Mouse (Mus musculus): ENCODE measurements around the gene Epb41l3. TPM values are rescaled to one million over a fixed set of nuclear protein-coding genes. Genes with fewer than 3 reads are reported as not detected.

Epb41l3 gene
- polyA plus RNA-seq, 1 experiment, result 247 TPM

DNA sequence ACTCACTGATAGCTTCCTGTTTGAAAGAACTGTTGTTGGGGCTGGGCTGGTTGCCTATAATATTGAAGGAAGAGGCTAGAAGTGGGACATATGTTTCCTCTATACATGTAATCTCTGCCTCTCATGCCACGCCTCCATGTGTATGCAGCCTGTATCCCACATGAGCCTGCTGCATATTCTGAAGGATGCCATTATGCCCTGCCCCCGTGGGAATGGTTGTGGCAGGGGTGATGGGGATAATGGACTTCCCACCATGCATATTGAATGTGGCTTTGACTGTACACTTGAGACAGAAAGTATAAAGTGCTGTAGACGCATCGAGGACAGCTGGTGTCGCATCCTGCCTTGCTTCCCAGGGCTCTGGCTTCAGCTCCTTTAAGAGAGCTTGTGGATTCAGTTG lies 155.9 kb downstream of the Epb41l3 start:
- no peak for TF ChIP-seq POLR2A (IDR thresholded peaks at IDR 0.05; ENCODE audit: borderline replicate concordance, insufficient read depth, low read length)
- no peak for TF ChIP-seq CTCF (IDR thresholded peaks at IDR 0.05; ENCODE audit: borderline replicate concordance, insufficient read depth, low read depth, low read length)
- H3K4me1 ChIP-seq (ENCODE audit: control insufficient read depth, insufficient read depth, low read length), result peaks cover 16% of the 10 kb centered on the region
- H3K4me3 ChIP-seq (replicated peaks; ENCODE audit: insufficient read depth, low read depth, low read length), result no peak overlapping the region
- no peaks in the 10 kb centered on the region for H3K27me3 ChIP-seq (ENCODE audit: control insufficient read depth, insufficient read depth, low read length)
- WGBS, result 31% methylated on average over 5 of the region's 5 CpGs
- no peak overlapping the region for H3K27ac ChIP-seq (ENCODE audit: insufficient read depth, low read length)
- no peak for DNase-seq

DNA sequence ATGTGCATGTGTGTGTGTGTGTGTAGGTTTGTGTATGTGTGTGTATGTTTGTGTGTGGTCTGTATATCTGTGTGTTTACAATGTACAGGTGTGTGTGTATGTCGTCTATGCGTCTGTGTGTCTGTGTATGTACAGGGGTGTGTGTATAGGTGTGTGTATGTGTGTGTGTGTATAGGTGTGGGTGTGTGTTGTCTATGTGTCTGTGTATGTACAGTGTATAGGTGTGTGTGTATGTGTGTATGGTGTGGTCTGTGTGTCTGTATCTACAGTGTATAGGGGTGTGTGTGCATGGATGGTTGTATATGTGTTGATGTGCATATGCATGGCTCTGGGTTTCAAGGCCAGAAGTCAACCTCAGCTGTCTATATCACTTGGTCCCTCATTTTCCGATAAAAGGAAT lies 161.7 kb downstream of the Epb41l3 start:
- H3K4me3 ChIP-seq (replicated peaks; ENCODE audit: insufficient read depth, low read depth, low read length), result no peak overlapping the region
- H3K27me3 ChIP-seq (ENCODE audit: control insufficient read depth, insufficient read depth, low read length), result no peaks in the 10 kb centered on the region
- H3K4me1 ChIP-seq (ENCODE audit: control insufficient read depth, insufficient read depth, low read length), result peaks cover 1% of the 10 kb centered on the region; the same call in 1 of the 2 replicates
- DNase-seq, result no peak
- WGBS, result 97% methylated on average over 3 of the region's 3 CpGs
- no peak for TF ChIP-seq CTCF (IDR thresholded peaks at IDR 0.05; ENCODE audit: borderline replicate concordance, insufficient read depth, low read depth, low read length)
- no peak for TF ChIP-seq POLR2A (IDR thresholded peaks at IDR 0.05; ENCODE audit: borderline replicate concordance, insufficient read depth, low read length)
- H3K27ac ChIP-seq (ENCODE audit: insufficient read depth, low read length), result no peak overlapping the region

DNA sequence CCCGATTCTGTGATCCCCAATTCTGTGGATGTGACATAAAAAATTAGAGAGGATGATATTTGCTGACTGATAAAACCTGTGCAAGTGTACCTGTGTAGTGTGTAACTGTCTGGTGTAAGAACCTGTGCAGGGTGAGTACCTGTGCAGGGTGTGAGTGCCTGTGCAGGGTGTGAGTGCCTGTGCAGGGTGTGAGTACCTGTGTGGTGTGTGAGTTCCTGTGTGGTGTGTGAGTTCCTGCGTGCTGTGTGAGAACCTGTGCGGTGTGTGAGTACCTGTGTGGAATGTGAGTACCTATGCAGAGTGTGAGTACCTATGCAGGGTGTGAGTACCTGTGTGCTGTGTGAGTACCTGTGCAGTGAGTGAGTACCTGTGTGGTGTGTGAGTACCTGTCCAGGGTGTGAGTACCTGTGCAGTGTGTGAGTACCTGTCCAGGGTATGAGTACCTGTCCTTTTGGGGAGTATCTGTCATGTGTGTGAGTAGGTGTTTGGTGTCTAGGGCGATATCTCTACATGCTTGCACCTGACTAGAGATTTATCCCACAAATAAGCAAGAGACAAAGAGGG lies 163.4 kb downstream of the Epb41l3 start:
- no peak for TF ChIP-seq POLR2A (IDR thresholded peaks at IDR 0.05; ENCODE audit: borderline replicate concordance, insufficient read depth, low read length)
- no peak for TF ChIP-seq CTCF (IDR thresholded peaks at IDR 0.05; ENCODE audit: borderline replicate concordance, insufficient read depth, low read depth, low read length)
- no peak overlapping the region for H3K4me3 ChIP-seq (replicated peaks; ENCODE audit: insufficient read depth, low read depth, low read length)
- no peak for DNase-seq
- 99% methylated on average over 4 of the region's 4 CpGs for WGBS
- H3K27ac ChIP-seq (ENCODE audit: insufficient read depth, low read length), result no peak overlapping the region
- no peaks in the 10 kb centered on the region for H3K27me3 ChIP-seq (ENCODE audit: control insufficient read depth, insufficient read depth, low read length)
- no peaks in the 10 kb centered on the region for H3K4me1 ChIP-seq (ENCODE audit: control insufficient read depth, insufficient read depth, low read length)

DNA sequence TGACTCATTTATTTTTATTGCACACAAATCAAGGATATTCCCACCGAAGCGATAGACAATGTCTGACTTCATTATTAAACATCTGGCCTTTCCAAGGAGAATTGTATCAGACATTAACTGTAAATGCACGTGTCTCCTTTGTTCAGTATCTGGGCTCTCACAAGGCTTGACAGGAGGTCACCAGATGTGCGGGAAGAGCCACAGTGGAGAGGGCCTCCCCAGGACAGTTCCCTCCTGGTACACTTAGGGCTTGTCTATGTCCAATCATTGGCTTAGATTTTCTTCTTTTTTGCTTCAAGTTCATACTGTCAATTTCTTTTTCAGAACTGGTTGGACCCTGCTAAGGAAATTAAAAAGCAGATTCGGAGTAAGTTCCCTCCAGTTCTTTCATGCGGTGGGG lies 163.9 kb downstream of the Epb41l3 start:
- no peak for TF ChIP-seq CTCF (IDR thresholded peaks at IDR 0.05; ENCODE audit: borderline replicate concordance, insufficient read depth, low read depth, low read length)
- TF ChIP-seq POLR2A (IDR thresholded peaks at IDR 0.05; ENCODE audit: borderline replicate concordance, insufficient read depth, low read length), result no peak
- Histone ChIP-seq H3K27ac (ENCODE audit: insufficient read depth, low read length) (no peak overlapping the region), H3K4me1 (ENCODE audit: control insufficient read depth, insufficient read depth, low read length) (no peaks in the 10 kb centered on the region), H3K27me3 (ENCODE audit: control insufficient read depth, insufficient read depth, low read length) (no peaks in the 10 kb centered on the region), H3K4me3 (replicated peaks; ENCODE audit: insufficient read depth, low read depth, low read length) (no peak overlapping the region)
- 80% methylated on average over 6 of the region's 6 CpGs for WGBS
- no peak for DNase-seq

DNA sequence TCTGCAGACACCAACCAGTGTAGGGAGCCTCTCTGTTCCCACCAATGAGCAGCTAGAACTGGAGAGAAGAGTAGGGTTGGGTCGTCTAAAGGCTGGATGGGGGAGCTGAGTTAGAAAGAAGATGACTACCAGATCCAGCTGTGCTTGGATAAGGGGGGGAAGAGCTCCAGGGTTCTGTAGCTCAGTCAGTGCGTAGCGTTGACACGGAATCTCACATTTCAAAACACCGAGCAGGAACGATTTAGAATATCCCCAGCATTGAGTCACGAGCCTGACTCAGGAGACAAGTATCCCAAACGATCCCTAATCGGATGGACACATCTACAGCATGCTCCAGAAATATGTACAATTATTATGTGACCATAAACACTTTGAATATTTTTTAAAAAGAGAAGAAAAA lies 180.4 kb downstream of the Epb41l3 start:
- H3K4me1 ChIP-seq (ENCODE audit: control insufficient read depth, insufficient read depth, low read length), result no peaks in the 10 kb centered on the region
- no peak overlapping the region for H3K27ac ChIP-seq (ENCODE audit: insufficient read depth, low read length)
- H3K27me3 ChIP-seq (ENCODE audit: control insufficient read depth, insufficient read depth, low read length), result no peaks in the 10 kb centered on the region
- H3K4me3 ChIP-seq (replicated peaks; ENCODE audit: insufficient read depth, low read depth, low read length), result no peak overlapping the region
- DNase-seq, result no peak
- no peak for TF ChIP-seq CTCF (IDR thresholded peaks at IDR 0.05; ENCODE audit: borderline replicate concordance, insufficient read depth, low read depth, low read length)
- 92% methylated on average over 9 of the region's 9 CpGs for WGBS

DNA sequence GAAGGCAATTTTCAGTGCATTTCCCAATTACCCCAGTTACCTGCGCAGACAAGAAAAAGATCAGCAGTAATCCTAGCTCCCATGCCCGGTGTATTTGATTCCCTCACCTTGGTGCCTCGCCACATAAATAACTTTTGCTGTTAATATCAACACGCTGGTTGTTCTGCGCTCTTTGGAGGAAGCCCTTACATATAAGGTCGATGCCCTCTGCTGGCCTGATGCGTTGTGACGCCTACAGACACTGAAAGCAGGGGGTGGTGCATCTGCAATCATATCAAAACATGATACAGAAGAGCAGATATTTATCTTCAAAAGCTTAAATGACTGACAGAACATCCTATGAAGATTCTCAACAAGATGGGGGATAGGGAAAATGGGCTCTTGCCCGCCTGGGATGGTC lies 181.0 kb downstream of the Epb41l3 start:
- 52% methylated on average over 9 of the region's 9 CpGs for WGBS
- Histone ChIP-seq H3K27me3 (ENCODE audit: control insufficient read depth, insufficient read depth, low read length) (no peaks in the 10 kb centered on the region), H3K27ac (ENCODE audit: insufficient read depth, low read length) (no peak overlapping the region), H3K4me1 (ENCODE audit: control insufficient read depth, insufficient read depth, low read length) (no peaks in the 10 kb centered on the region), H3K4me3 (replicated peaks; ENCODE audit: insufficient read depth, low read depth, low read length) (no peak overlapping the region)
- peak in 1 of 2 experiments; percentile 31 for DNase-seq
- TF ChIP-seq CTCF (IDR thresholded peaks at IDR 0.05; ENCODE audit: borderline replicate concordance, insufficient read depth, low read depth, low read length), result peak; percentile 46; the same call in 1 of the 2 replicates
- no peak for TF ChIP-seq POLR2A (IDR thresholded peaks at IDR 0.05; ENCODE audit: borderline replicate concordance, insufficient read depth, low read length)

DNA sequence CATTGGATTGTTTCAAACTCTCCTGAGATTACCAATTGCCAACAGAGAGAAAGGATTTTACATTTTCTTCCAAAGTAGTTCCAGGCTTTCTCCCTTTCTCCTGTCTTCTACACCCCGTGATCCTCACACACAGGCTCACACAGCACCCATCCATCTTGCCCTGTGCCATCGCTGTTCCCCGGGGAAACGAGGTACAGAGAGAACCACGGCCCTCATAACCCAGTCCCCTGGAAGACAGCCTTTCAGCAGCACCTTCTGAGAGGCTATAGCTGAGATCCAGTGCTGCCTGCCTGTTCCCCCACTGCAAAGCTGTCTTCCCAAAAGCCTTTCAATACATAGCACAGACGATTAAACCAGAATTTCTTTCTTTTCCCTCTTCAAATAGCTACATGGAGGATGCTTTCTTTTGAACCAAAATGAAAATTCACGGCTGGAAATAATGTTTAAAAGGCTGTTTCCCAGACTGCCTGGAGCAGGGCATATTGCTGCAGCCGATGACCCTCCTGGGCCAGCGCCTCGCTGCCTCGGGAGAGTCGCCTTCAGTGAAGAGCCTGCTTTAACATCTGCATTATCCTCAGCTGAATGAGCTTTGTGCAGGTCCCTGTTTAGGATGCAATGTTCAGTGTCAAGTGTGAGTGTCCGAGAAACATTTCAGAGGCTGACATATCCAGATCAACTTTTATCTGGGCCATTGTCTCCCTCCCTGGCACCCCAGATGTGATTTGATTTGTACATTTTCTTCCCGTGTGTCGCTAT lies 188.5 kb downstream of the Epb41l3 start:
- H3K27ac ChIP-seq (ENCODE audit: insufficient read depth, low read length), result no peak overlapping the region
- TF ChIP-seq CTCF (IDR thresholded peaks at IDR 0.05; ENCODE audit: borderline replicate concordance, insufficient read depth, low read depth, low read length) (no peak), POLR2A (IDR thresholded peaks at IDR 0.05; ENCODE audit: borderline replicate concordance, insufficient read depth, low read length) (no peak)
- no peak for DNase-seq
- H3K4me1 ChIP-seq (ENCODE audit: control insufficient read depth, insufficient read depth, low read length), result peaks cover 23% of the 10 kb centered on the region
- H3K27me3 ChIP-seq (ENCODE audit: control insufficient read depth, insufficient read depth, low read length), result no peaks in the 10 kb centered on the region
- no peak overlapping the region for H3K4me3 ChIP-seq (replicated peaks; ENCODE audit: insufficient read depth, low read depth, low read length)
- WGBS, result 65% methylated on average over 15 of the region's 15 CpGs

DNA sequence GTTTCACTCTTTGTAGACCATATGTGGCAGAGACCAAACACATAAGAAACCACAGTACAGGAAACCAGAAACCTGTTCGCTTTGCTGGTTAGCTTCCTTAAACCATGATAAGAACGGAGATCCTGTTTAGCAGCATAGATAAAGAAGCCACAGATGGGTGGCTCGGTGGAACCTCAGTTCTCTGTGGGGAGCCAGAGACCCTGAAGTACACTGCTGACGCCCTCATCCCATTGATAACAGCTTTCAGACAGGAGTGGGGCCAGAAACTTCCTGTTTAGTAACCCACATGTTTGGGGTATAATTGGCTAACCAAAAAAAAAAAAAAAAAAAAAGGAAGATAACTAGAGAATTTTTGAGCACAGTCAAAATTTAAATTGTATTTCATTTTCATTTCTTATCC lies 189.7 kb downstream of the Epb41l3 start:
- TF ChIP-seq POLR2A (IDR thresholded peaks at IDR 0.05; ENCODE audit: borderline replicate concordance, insufficient read depth, low read length), result no peak
- no peak for TF ChIP-seq CTCF (IDR thresholded peaks at IDR 0.05; ENCODE audit: borderline replicate concordance, insufficient read depth, low read depth, low read length)
- peaks cover 23% of the 10 kb centered on the region for H3K4me1 ChIP-seq (ENCODE audit: control insufficient read depth, insufficient read depth, low read length)
- H3K27ac ChIP-seq (ENCODE audit: insufficient read depth, low read length), result no peak overlapping the region
- WGBS, result 75% methylated on average over 4 of the region's 4 CpGs
- no peaks in the 10 kb centered on the region for H3K27me3 ChIP-seq (ENCODE audit: control insufficient read depth, insufficient read depth, low read length)
- no peak for DNase-seq
- H3K4me3 ChIP-seq (replicated peaks; ENCODE audit: insufficient read depth, low read depth, low read length), result no peak overlapping the region
